Mouse (Mus musculus) neutrophil, adult 59 days (primary cell): ENCODE results near the gene Dcx. TPM values are rescaled to one million over a fixed set of nuclear protein-coding genes. Genes with fewer than 3 reads are reported as not detected.

Experiments used
- total RNA-seq, 2 experiments: library from RNA; stranded (reverse); gene quantifications; 1 replicate in 1 of 2; 2 replicates in 1 of 2; pipeline ENCODE4 v1.2.4; 2023

The Dcx gene
- total RNA-seq = not detected

GRCm38 (mm10) chrX:143932958-143933357, at the start of gene Dcx:
Gene Dcx, minus strand, starts transcription at chrX:143933311.

GRCm38 (mm10) chrX:143827212-143827611, 105.9 kb downstream of the Dcx start, which contains the start of gene Capn6:
Gene Capn6, minus strand, starts transcription at chrX:143827414.

Other genes starting within 250 kb of the Dcx start
- not detected for gene Capn6, start 105.9 kb downstream of the Dcx start, total RNA-seq
- gene A730046J19Rik, start 220.4 kb upstream of the Dcx start, total RNA-seq = under 1 TPM in 1 of 2 experiments, not detected in 1; 0.07 TPM